Mouse (Mus musculus): ENCODE data around the gene Pigr. TPM values are rescaled to one million over a fixed set of nuclear protein-coding genes. Genes with fewer than 3 reads are reported as not detected.

Pigr gene
- not detected in 2 replicates for polyA plus RNA-seq (2012)

DNA sequence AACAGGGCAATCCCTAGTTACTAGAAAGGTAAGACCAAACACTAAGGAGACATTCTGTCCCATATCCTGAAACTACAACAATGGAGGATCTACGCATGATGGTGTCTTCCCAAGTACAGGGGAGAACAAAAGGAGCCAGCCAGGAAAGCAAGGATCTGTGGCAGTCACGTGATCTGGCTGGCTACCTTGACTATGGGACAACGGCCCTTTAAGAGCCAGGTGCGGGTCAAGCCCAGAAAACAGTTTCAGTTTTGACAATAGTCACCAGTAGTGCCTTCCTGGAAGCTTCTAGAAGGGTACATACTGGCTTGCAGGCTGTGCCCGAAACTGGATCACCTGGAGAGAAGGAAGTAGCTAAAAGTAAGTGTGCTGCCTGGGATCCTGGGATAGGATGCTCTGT, at the start of gene Pigr:
Gene Pigr (plus strand): TSS at position 237 of the 400 bp plus-strand sequence.

GRCm38 (mm10) chr1:130800602-130801001, 25.9 kb upstream of the Pigr start, which contains the start of gene Fcamr:
TSS of gene Fcamr (plus strand) at chr1:130800902.

GRCm38 (mm10) chr1:130865541-130866221, 39.2 kb downstream of the Pigr start, which contains the start of gene Fcmr:
TSS of gene Fcmr (plus strand) at chr1:130865669.

DNA sequence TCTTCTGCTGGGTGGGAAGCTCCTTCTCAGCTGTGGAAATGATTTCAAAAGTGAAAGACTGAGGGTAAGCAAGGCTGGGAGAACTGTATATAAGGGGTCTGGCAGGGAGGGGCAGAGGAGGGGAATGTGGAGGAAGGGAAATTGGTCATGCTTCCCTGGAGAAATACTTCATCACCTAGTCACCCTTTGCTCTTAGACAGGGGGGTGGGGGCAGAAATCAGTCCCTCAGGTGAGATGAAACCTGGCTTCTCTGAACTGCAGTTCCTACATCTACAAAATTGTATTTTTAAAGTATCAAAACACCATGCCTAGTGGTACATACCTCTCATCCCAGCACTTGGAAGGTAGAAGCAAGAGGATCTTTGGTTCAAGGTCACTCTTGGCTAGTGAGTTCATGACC, 60.9 kb downstream of the Pigr start, which contains the start of gene Il24:
Gene Il24 (minus strand): TSS at position 101 of the 400 bp plus-strand sequence.

Other genes starting within 250 kb of the Pigr start
- 0.04 TPM in 1 of 2 replicates, not detected in the other for gene Zp3r, start 197.1 kb upstream of the Pigr start, polyA plus RNA-seq (2012)
- not detected in 2 replicates for gene C4bp, start 165.1 kb upstream of the Pigr start, polyA plus RNA-seq (2012)
- not detected in 2 replicates for gene Gm29427, start 110.9 kb upstream of the Pigr start, polyA plus RNA-seq (2012)
- 1.2 and 1.8 TPM in 2 replicates for gene Yod1, start 109.4 kb upstream of the Pigr start, polyA plus RNA-seq (2012)
- 2.5 and 3.2 TPM in 2 replicates for gene Pfkfb2, start 97.4 kb upstream of the Pigr start, polyA plus RNA-seq (2012)
- 0.29 and 0.44 TPM in 2 replicates for gene AA986860, start 94.7 kb upstream of the Pigr start, polyA plus RNA-seq (2012)
- gene Fcamr, start 25.8 kb upstream of the Pigr start, polyA plus RNA-seq (2012): not detected in 2 replicates
- 0.57 and 6.6 TPM in 2 replicates for gene Fcmr, start 39.0 kb downstream of the Pigr start, polyA plus RNA-seq (2012)
- gene Il24, start 60.8 kb downstream of the Pigr start, polyA plus RNA-seq (2012): not detected in 2 replicates
- not detected in 2 replicates for gene Il20, start 84.8 kb downstream of the Pigr start, polyA plus RNA-seq (2012)
- not detected in 2 replicates for gene Il19, start 113.4 kb downstream of the Pigr start, polyA plus RNA-seq (2012)
- not detected in 2 replicates for gene Il10, start 193.2 kb downstream of the Pigr start, polyA plus RNA-seq (2012)